ENCODE assay signal across 18 mouse cellular contexts in genomic region chr9:111408427-111408826, GRCm38 (mm10). TPM values are rescaled to one million over a fixed set of nuclear protein-coding genes. Genes with fewer than 3 reads are reported as not detected.
DNase-seq lines count a peak whose midpoint lies in the region; ATAC-seq and TF ChIP-seq lines count a peak whose summit lies in the region.
"Had no signal": no experiment of that assay in that cellular context is flagged by ENCODE, and none has a peak within 500 bp of the region (broad histone marks: within the 10 kb centered on the region; RNA-seq: fewer than 3 reads in every experiment).

No protein-coding gene starts in this region.

- no peak for TF ChIP-seq CTCF in forebrain, postnatal 0 days (IDR thresholded peaks at IDR 0.05; ENCODE audit: low read depth)
- no peak for TF ChIP-seq CTCF in thymus, adult 2 months (IDR thresholded peaks at IDR 0.05; ENCODE audit: borderline replicate concordance, control insufficient read depth, extremely low read depth, insufficient read depth, low read length, poor library complexity)

- H3K9ac ChIP-seq in forebrain, postnatal 0 days: no peak overlapping the region
- no peak overlapping the region for H3K9ac ChIP-seq in forebrain, embryonic 11.5 days (ENCODE audit: low read length)
- H3K9ac ChIP-seq: heart, embryonic 13.5 days had no signal

- peak; percentile 30 for DNase-seq in forebrain, postnatal 0 days
- no peak for DNase-seq in forebrain, embryonic 11.5 days (ENCODE audit: low spot score)
- peak; percentile 66 to 84 for DNase-seq in left cerebral cortex, postnatal 14 days (ENCODE audit: low spot score in 2 of 2)
- no peak for DNase-seq in left cerebral cortex, adult 11 months (ENCODE audit: low spot score)
- peak; percentile 59 to 75 for DNase-seq in right cerebral cortex, postnatal 10 days (ENCODE audit: low spot score in 2 of 2)
- no peak for DNase-seq in right cerebral cortex, postnatal 25 days
- DNase-seq in telencephalon, adult 2 months (ENCODE audit: low read depth, low spot score): peak; percentile 57
- no peak for DNase-seq in thymus, adult 2 months
- DNase-seq: adrenal gland, postnatal 14 days; cerebellum, adult 2 months; gastrocnemius, postnatal 36 days; heart, adult 11 months; heart, postnatal 36 days had no signal

- no peak overlapping the region for H3K4me3 ChIP-seq in forebrain, postnatal 0 days (ENCODE audit: low read depth, low read length)
- H3K4me3 ChIP-seq in forebrain, embryonic 11.5 days (ENCODE audit: low read depth, low read length): no peak overlapping the region
- no peak overlapping the region for H3K4me3 ChIP-seq in thymus, adult 2 months (ENCODE audit: control insufficient read depth, insufficient read depth, low read length)
- H3K4me3 ChIP-seq: embryonic facial prominence, embryonic 10.5 days; heart, embryonic 13.5 days had no signal

- H3K4me2 ChIP-seq in forebrain, postnatal 0 days (ENCODE audit: low read depth): no peak overlapping the region
- H3K4me2 ChIP-seq in forebrain, embryonic 11.5 days (ENCODE audit: low read depth, low read length, severe bottlenecking): no peak overlapping the region
- H3K4me2 ChIP-seq: heart, embryonic 13.5 days had no signal

- no peak for TF ChIP-seq POLR2A in thymus, adult 2 months (IDR thresholded peaks at IDR 0.05; ENCODE audit: control insufficient read depth, extremely low read depth, insufficient read depth, low read length, poor library complexity)

- ATAC-seq in forebrain, postnatal 0 days: peak; percentile 25; the same call in 1 of the 2 replicates
- ATAC-seq in forebrain, embryonic 11.5 days (replicated peaks; ENCODE audit: low FRiP score): no peak
- ATAC-seq: hindbrain, embryonic 16.5 days had no signal

- H3K27ac ChIP-seq in forebrain, postnatal 0 days (ENCODE audit: low read depth, low read length): no peak overlapping the region
- H3K27ac ChIP-seq in forebrain, embryonic 11.5 days (ENCODE audit: low read depth, low read length): no peak overlapping the region
- H3K27ac ChIP-seq in thymus, adult 2 months (ENCODE audit: control insufficient read depth, insufficient read depth, low read length): no peak overlapping the region
- H3K27ac ChIP-seq: embryonic facial prominence, embryonic 10.5 days; heart, embryonic 13.5 days had no signal

- H3K9me3 ChIP-seq in forebrain, postnatal 0 days (ENCODE audit: low read length): no peaks in the 10 kb centered on the region
- H3K9me3 ChIP-seq in forebrain, embryonic 11.5 days (ENCODE audit: control insufficient read depth, low read length): no peaks in the 10 kb centered on the region
- H3K9me3 ChIP-seq: embryonic facial prominence, embryonic 10.5 days; heart, embryonic 13.5 days had no signal

- no peaks in the 10 kb centered on the region for H3K27me3 ChIP-seq in forebrain, postnatal 0 days (ENCODE audit: insufficient read depth, low read length)
- H3K27me3 ChIP-seq in forebrain, embryonic 11.5 days (ENCODE audit: control insufficient read depth, insufficient read depth, low read length): no peaks in the 10 kb centered on the region
- H3K27me3 ChIP-seq in thymus, adult 2 months (ENCODE audit: control insufficient read depth, insufficient read depth, low read length): no peaks in the 10 kb centered on the region
- H3K27me3 ChIP-seq: heart, embryonic 13.5 days had no signal

- intact Hi-C loops in left cerebral cortex, postnatal 14 days (cut with DNase I): no loop called here

- H3K36me3 ChIP-seq in forebrain, postnatal 0 days (ENCODE audit: insufficient read depth): no peaks in the 10 kb centered on the region
- no peaks in the 10 kb centered on the region for H3K36me3 ChIP-seq in forebrain, embryonic 11.5 days (ENCODE audit: control insufficient read depth, insufficient read depth, low read length)
- H3K36me3 ChIP-seq in thymus, adult 2 months (ENCODE audit: control insufficient read depth, insufficient read depth, low read length): no peaks in the 10 kb centered on the region
- H3K36me3 ChIP-seq: embryonic facial prominence, embryonic 10.5 days; heart, embryonic 13.5 days had no signal

- H3K4me1 ChIP-seq in forebrain, postnatal 0 days (ENCODE audit: insufficient read depth): no peaks in the 10 kb centered on the region; the same call in 1 of the 2 replicates
- H3K4me1 ChIP-seq in forebrain, embryonic 11.5 days (replicated peaks; ENCODE audit: control insufficient read depth, insufficient read depth, low read length): no peaks in the 10 kb centered on the region
- H3K4me1 ChIP-seq in thymus, adult 2 months (replicated peaks; ENCODE audit: control insufficient read depth, insufficient read depth, low read length): no peaks in the 10 kb centered on the region
- H3K4me1 ChIP-seq: embryonic facial prominence, embryonic 10.5 days had no signal

- WGBS in forebrain, postnatal 0 days: 75% methylated on average over 10 of the region's 10 CpGs
- WGBS in forebrain, embryonic 11.5 days: 88% methylated on average over 10 of the region's 10 CpGs
- WGBS in thymus, adult 2 months: 86% methylated on average over 10 of the region's 10 CpGs

RNA-seq across cellular contexts. Expression of gene Dclk3, which starts 30.5 kb away (rescaled TPM):
- total RNA-seq in forebrain, postnatal 0 days (2014; rRNA removed): 20.1 and 20.8 TPM in 2 replicates
- 8.6 and 11.6 TPM in 2 replicates for polyA plus RNA-seq in forebrain, postnatal 0 days (2015; fragmentation: Nextera tagmentation; extraction: Ambion mirVana)
- 0.20 and 0.28 TPM in 2 replicates for polyA plus RNA-seq in forebrain, embryonic 11.5 days (2014; fragmentation: Nextera tagmentation; extraction: Ambion mirVana)
- 10 to 100 TPM; 50.4 to 64.6 TPM for total RNA-seq in left cerebral cortex, postnatal 14 days (2021)
- 0.05 and 0.09 TPM in 2 replicates for polyA plus RNA-seq in thymus, adult 2 months (2012; rRNA removed)
- total RNA-seq: MEL had no signal
- polyA plus RNA-seq: C2C12 had no signal

Comparison
In these comparisons a context has a peak if more than half of its experiments do, and no peak if none do; other contexts are left out.
1. DNase-seq: peak in forebrain, postnatal 0 days (single experiment), left cerebral cortex, postnatal 14 days (2 of 2), right cerebral cortex, postnatal 10 days (2 of 2) and telencephalon, adult 2 months (single experiment); none in forebrain, embryonic 11.5 days (single experiment), left cerebral cortex, adult 11 months (single experiment), right cerebral cortex, postnatal 25 days (single experiment) and thymus, adult 2 months (single experiment).